12 mouse cellular contexts compared by ENCODE assay signal in genomic region chr5:128711847-128712246, GRCm38 (mm10). TPM values are rescaled to one million over a fixed set of nuclear protein-coding genes. Genes with fewer than 3 reads are reported as not detected.
DNase-seq lines count a peak whose midpoint lies in the region; ATAC-seq and TF ChIP-seq lines count a peak whose summit lies in the region.
"Had no signal": no experiment of that assay in that cellular context is flagged by ENCODE, and none has a peak within 500 bp of the region (broad histone marks: within the 10 kb centered on the region; RNA-seq: fewer than 3 reads in every experiment).

No protein-coding gene starts in this region.

- no peak overlapping the region for H3K27ac ChIP-seq in stomach, postnatal 0 days (replicated peaks)

- H3K4me2 ChIP-seq in stomach, postnatal 0 days (replicated peaks; ENCODE audit: low read depth) = no peak overlapping the region

- peak; percentile 31 for DNase-seq in adrenal gland, postnatal 14 days
- no peak for DNase-seq in adrenal gland, postnatal 4 days (ENCODE audit: low spot score in 2 of 2)
- DNase-seq in layer of hippocampus, postnatal 10 days (ENCODE audit: low spot score in 2 of 2) = peak; percentile 51 to 57
- DNase-seq in layer of hippocampus, adult 9-10 months (ENCODE audit: low spot score) = no peak
- DNase-seq in right cerebral cortex, postnatal 4 days = peak; percentile 65
- DNase-seq in right cerebral cortex, postnatal 25 days = no peak
- DNase-seq in stomach, postnatal 0 days (ENCODE audit: low spot score) = no peak
- DNase-seq in cerebellum, adult 11-12 months = no peak
- DNase-seq: kidney, adult 11 months; thymus, postnatal 25 days had no signal

- TF ChIP-seq EP300 in stomach, postnatal 0 days (optimal IDR thresholded peaks at IDR 0.05) = no peak

- H3K27me3 ChIP-seq in stomach, postnatal 0 days (ENCODE audit: control insufficient read depth, insufficient read depth, low read length) = no peaks in the 10 kb centered on the region

- no peaks in the 10 kb centered on the region for H3K4me1 ChIP-seq in stomach, postnatal 0 days (replicated peaks; ENCODE audit: control insufficient read depth, insufficient read depth)

- TF ChIP-seq CTCF in stomach, postnatal 0 days (IDR thresholded peaks at IDR 0.05; ENCODE audit: low read depth) = peak; percentile 63

- H3K4me3 ChIP-seq in stomach, postnatal 0 days (ENCODE audit: low read depth, low read length) = no peak overlapping the region

- no peaks in the 10 kb centered on the region for H3K36me3 ChIP-seq in stomach, postnatal 0 days (ENCODE audit: control insufficient read depth, insufficient read depth, low read length)

- H3K9ac ChIP-seq in stomach, postnatal 0 days (ENCODE audit: low read length) = no peak overlapping the region

- WGBS in stomach, postnatal 0 days = 76% methylated on average over 6 of the region's 6 CpGs

- H3K9me3 ChIP-seq in stomach, postnatal 0 days (ENCODE audit: control insufficient read depth, low read length) = no peaks in the 10 kb centered on the region

- ATAC-seq in stomach, postnatal 0 days (ENCODE audit: low FRiP score, low TSS enrichment) = no peak

RNA-seq across cellular contexts. Expression of gene Piwil1, which starts 9.5 kb away (rescaled TPM):
- not detected in 2 replicates for total RNA-seq in adrenal gland, postnatal 14 days (2021)
- not detected for total RNA-seq in adrenal gland, postnatal 4 days (2021)
- under 1 TPM; 0.25 to 0.40 TPM for total RNA-seq in layer of hippocampus, postnatal 10 days (2021)
- not detected in 2 replicates for polyA plus RNA-seq in stomach, postnatal 0 days (2015; fragmentation: Nextera tagmentation; extraction: Ambion mirVana)
- total RNA-seq: left cerebral cortex, adult 18-20 months had no signal
- polyA plus RNA-seq: heart, embryonic 14.5 days had no signal

Comparison
In these comparisons a context has a peak if more than half of its experiments do, and no peak if none do; other contexts are left out.
1. DNase-seq: peak in adrenal gland, postnatal 14 days (single experiment), layer of hippocampus, postnatal 10 days (2 of 2) and right cerebral cortex, postnatal 4 days (single experiment); none in adrenal gland, postnatal 4 days (0 of 2), layer of hippocampus, adult 9-10 months (single experiment), right cerebral cortex, postnatal 25 days (single experiment), stomach, postnatal 0 days (single experiment) and cerebellum, adult 11-12 months (single experiment).